Mouse (Mus musculus) layer of hippocampus, adult 2 months (tissue): ENCODE measurements at regions not wholly inside any gene's neighbourhood (a gene's known extent, or its start where the extent isn't known, plus 50 kb on each side); places are given as distances from the start of the nearest gene placed in this dataset.
A peak's percentile ranks its signal among the peaks of the same experiment; 100 is the strongest.

Source experiments
- DNase-seq, 2 experiments: peaks; one replicate each; pipeline ENCODE4 v3.0.0; 2022; ENCODE audit warnings: low spot score in 2 of 2
- H3K27ac ChIP-seq: fragments of 200-600 bp; 2 replicates; pipeline ENCODE4 v1.8.1; 2022
- H3K4me3 ChIP-seq: fragments of 200-600 bp; 2 replicates; pipeline ENCODE4 v1.8.1; 2022; ENCODE audit warnings: mild to moderate bottlenecking
- CTCF ChIP-seq: fragments of 200-600 bp; conservative IDR thresholded peaks from 2 replicates; pipeline ENCODE4 v1.8.1; 2022; ENCODE audit warnings: antibody characterized with exemption, mild to moderate bottlenecking, moderate library complexity

DNA sequence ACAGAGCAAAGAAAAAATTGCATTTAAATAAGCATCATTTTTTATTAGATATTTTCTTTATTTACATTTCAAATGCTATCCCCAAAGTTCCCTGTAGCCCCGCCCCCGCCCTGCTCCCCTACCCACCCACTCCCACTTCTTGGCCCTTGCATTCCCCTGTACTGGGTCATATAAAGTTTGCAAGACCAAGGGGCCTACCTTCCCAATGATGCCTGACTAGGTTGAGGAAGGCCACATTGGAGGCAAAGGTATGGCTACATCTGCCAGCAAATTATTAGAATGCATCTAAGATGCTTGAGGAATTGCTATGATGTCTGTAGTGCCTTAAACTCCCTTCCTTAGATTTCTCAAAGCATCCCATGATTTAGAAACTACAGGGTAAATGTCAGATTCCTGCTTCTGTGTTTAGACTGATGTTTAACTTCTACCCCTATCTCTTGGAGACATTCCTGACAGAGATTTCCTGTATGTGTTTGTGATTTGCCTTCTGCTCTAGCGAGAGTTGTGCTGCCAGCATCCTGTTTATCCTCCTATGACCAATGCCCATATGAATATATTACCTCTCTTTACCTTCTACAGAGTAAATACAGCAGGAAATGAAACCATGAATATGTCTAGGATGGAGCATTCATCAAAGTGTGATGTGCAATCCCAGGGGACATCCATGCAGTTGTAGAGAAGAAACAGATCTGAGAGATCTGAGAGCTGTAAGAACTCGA, 956.2 kb downstream of the Diaph3 start:
- no peak overlapping the region for H3K4me3 ChIP-seq
- no peak overlapping the region for H3K27ac ChIP-seq
- no peak for DNase-seq
- TF ChIP-seq CTCF: no peak

DNA sequence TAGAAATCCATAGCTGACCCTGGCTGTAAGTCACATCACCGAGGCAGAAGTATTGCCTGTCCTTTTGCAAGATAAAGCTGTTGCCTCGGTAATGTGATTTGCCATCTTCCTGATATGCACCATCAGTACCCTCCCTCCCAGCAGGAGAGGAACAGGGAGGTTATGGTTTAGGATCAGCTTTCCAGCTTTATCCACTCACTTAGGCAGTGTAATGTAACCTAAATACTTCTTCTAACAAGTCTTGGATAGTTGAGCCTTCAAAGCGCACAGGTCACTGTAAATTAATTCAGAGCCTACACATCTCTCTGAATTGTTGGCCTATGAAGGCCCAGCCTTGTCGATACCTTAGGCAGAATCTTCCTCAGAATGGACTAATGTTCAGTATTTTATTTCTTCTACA, 962.5 kb downstream of the Diaph3 start:
- no peak overlapping the region for H3K4me3 ChIP-seq
- DNase-seq: no peak
- no peak overlapping the region for H3K27ac ChIP-seq
- no peak for TF ChIP-seq CTCF

DNA sequence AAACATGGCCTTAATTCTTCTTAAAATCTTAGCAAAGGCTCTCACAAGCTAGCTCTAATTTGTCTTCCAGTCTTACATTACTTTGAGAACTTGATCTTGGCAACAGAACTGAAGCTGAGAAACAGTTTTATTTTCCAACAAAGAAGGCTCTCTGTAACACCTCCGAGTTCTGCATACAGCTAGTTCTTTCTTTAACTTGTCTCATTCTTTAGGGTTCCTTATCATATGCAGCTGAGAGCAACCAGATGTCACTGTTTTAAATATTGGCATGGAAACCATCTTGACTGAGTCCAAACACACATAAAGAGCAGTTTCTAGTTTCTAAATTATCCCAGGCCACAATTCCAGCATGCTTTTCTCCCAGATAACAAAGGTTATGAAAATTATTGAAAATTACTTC, 969.9 kb downstream of the Diaph3 start:
- no peak overlapping the region for H3K27ac ChIP-seq
- no peak for DNase-seq
- no peak overlapping the region for H3K4me3 ChIP-seq
- TF ChIP-seq CTCF: no peak

DNA sequence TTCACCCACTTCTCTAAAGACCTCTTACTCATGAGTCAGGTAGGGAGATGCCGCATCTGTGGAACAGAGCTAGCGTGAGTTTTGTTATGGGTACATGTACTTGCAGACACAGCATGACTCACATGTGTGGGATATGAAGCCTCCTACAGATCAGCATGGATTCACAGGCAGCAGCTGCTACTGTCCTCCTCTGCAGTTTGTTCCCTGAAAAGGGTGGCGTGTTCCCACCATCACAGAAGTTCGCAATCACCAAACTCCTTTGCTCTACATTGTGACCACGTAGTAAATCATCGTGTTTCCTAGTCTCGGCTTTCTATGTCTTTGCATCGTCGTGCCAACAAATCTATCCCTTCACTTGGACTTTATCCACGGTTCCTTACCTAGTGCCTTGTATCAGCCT, 981.9 kb downstream of the Diaph3 start:
- no peak overlapping the region for H3K4me3 ChIP-seq
- DNase-seq: peak; percentile 70 to 89
- peak overlapping the region; percentile 91 for H3K27ac ChIP-seq
- no peak for TF ChIP-seq CTCF

DNA sequence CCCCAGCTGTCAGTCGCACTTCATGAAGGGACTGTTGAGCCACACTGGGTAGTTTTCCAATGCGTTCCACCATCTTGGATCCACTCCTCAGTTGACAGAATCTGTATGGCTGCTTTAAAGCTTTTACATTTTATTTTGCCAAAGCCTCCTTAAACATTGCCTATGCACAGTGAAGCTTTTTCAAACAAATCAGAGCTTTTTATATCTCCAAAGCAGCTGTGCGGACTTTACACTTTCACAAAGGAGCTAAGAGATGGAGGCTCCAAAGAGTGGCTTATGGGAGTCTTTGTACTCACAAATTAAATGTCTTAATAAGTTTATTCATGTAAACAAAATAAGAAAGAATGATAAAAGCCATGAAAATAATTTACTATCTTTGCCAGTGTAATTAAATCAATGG, 986.3 kb downstream of the Diaph3 start:
- TF ChIP-seq CTCF: no peak
- Histone ChIP-seq H3K4me3 (no peak overlapping the region), H3K27ac (no peak overlapping the region)
- DNase-seq: no peak

DNA sequence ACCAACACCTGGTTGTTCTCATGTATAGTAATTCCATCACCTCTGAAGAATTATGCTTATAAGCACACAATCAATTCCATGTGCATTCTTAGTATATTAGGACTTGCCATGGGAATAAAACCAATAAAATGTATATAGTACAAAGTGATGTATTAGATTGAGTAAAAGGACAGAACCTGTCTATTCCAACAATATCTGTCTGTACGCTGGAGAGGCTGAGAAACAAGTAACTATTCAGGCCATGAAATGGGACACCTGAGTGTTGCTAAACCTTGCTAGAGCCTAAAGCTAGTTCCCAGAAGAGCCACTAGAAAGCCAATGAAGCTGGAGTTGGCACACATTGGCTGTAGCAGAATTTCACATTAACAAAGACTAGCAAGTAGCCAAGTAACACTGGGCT, 989.8 kb downstream of the Diaph3 start:
- H3K27ac ChIP-seq: no peak overlapping the region
- H3K4me3 ChIP-seq: no peak overlapping the region
- no peak for TF ChIP-seq CTCF
- no peak for DNase-seq

DNA sequence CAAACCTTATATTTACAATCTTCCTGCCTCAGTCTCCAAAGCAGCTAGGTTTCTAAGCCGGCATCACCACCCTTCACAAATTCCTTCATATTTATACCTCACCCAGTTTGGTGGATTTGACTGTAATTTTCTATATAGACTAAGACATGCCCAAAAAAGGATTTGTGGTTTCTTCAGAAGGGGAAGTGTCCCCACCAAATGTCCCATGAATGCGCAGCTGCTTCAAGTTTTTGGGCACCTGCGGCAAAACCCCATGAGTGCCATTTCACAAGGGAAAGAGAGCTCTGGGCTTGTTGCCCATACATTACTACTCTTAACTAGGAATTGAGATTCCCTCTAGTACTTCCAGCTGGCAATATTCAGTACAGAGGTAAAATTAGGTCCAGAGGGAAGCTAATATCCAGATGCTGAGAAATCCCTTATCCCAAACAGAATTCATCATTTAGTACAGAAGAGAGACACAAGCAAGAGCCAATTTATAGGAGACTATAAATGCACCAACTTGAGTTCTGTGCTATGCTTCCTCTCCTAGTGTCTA, 990.6 kb downstream of the Diaph3 start:
- H3K27ac ChIP-seq: no peak overlapping the region
- DNase-seq: no peak

DNA sequence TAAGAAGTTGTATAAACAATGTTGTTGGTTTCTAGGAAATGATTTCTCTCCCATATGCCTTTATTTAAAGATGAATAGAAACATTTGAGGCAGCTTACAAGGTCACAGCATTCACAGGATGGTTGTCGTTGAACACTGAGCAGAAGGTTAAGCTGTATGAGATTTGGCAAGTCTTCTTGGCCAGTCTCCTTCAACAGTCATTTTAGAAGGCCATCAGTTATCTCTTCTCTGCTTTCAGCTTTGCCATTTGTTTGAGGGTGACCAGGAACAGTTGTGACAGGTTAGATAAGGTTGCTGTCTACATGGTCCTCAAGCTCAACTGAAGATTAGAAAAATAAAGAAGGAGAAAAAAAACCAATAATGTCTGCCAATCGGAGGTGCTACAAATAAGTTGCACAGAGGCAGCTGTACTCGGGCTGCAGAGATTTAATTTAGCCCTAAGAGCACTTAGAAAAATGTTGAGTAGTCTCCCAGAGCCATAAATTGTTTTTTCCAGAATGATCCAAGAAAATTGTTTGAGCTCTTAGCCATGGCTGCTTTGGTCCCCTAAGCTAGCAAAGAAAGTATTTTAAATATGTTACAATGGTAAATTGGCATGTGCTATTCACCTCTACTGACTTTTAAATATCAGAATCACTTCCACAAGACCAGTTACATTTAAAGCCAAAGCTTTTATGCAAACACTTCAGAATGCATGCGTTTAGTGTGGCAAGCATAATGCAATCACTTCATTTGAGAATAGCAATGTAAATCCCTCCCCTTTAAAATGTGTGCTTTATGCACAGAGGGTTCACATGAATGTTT, 1025.6 kb downstream of the Diaph3 start:
- no peak overlapping the region for H3K4me3 ChIP-seq
- no peak overlapping the region for H3K27ac ChIP-seq
- TF ChIP-seq CTCF: no peak
- no peak for DNase-seq

More for the DNA sequence above, 990.6 kb downstream of the Diaph3 start:
- no peak overlapping the region for H3K4me3 ChIP-seq
- no peak for TF ChIP-seq CTCF

DNA sequence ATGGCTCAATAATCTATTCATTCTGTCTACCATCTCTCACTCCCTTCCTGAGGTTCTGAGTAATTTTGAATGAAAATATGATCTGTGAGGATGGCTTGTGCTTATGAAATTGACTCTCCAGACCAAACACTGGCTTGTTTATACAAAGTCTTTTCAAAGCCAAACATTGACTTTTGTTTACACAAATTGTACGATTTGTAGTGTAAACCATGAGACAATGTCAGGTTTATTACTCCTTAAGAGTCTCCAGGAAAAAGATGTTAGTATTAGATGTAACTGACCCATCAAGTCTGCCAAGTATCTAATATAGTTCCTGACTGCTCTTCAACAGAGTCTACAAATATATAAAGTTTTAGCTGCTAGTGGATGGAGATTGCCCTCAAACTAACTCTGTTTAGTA, 1039.5 kb downstream of the Diaph3 start:
- TF ChIP-seq CTCF: no peak
- DNase-seq: no peak
- no peak overlapping the region for H3K4me3 ChIP-seq
- H3K27ac ChIP-seq: no peak overlapping the region

DNA sequence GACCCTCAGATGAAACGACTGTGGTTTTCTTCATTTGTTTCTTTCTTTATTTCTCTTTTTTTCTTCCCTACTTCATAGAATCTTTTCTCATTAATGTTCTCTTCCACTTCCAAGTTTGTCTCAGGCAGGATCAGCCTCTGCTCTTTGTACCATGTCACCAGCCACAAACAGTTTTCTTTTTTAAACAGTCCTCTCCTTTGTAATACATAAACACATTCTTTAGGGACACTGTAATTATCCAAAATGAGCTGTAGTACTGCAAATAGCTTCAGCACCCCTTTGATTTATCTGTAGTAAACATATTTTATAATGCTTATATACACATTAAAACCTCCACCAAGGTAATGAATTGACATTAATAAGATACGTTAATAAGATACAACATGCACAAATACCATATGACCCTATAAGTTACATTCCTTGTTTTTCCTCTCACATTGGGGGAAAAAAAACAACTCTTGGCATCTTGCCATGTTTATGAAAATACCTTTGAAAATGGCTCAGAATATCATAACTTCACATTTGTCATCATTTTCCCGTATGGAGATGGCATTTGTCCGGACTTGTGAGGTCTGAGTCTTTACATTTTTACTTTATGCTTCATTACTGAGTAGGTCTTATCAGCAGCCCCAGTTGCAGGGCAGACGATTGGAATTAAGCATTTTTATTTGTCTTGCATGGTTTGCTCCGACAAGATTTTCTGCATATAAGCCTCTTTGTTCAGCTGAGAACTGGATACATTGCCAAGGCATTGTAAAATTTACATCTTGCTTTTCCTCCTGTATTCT, 1070.5 kb downstream of the Diaph3 start:
- Histone ChIP-seq H3K4me3 (no peak overlapping the region), H3K27ac (no peak overlapping the region)
- no peak for TF ChIP-seq CTCF
- no peak for DNase-seq

DNA sequence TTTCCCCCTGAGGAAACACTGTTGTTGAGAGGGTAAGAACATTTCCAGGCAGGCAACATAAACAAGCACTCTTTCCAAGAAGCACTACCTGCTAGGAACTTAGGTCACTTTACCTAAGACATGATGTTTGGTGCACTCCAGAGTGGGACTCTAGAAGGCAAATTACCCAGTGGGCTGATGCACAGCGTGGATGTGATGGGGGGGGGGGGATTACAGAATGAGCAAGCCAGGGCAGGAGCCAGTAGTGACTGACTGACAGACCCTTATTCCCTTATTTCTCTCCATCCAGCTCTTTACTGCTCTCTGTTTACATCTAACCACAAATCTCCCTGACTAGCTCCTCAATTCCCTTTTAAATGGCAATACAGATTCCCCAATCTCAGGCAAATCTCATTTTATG, 1071.7 kb downstream of the Diaph3 start:
- no peak overlapping the region for H3K27ac ChIP-seq
- TF ChIP-seq CTCF: no peak
- DNase-seq: no peak
- no peak overlapping the region for H3K4me3 ChIP-seq

DNA sequence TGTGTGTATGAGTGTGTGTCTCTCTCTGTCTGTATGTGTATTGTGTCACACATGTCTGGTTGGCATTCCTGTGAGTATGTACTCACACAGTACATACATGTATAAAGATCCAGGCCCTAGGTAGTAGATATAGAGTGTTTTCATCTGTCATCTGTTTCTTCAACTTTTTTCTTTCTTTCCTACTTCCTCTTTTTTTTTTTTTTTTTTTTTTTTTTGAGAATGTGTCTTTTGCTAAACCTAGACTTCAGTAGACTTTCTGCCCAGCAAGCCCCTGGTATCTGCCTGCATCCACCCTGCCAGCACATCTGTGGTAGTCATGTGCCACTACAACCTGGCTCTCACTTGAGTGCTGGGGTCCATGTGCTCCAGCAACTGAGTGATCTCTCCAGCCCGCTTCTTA, 1073.3 kb downstream of the Diaph3 start:
- no peak overlapping the region for H3K27ac ChIP-seq
- DNase-seq: no peak
- no peak overlapping the region for H3K4me3 ChIP-seq
- TF ChIP-seq CTCF: no peak

DNA sequence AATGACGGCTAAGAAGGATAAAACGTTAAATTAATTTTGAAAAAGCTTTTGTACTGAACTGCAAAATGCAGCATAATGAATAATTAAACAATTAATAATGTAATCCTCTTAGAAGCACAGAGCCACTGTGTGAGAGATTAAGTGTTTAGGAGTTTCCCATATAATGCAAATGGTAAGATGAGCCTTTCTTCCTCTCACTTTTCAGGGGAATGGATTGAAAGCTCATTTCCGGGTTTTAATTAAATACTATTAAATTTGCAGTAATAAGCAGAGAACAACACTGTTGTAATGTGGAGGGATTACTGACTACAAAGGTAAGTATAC, 1077.5 kb downstream of the Diaph3 start:
- no peak for DNase-seq
- H3K4me3 ChIP-seq: peak overlapping the region; percentile 8; the same call in 1 of the 2 replicates
- H3K27ac ChIP-seq: peak overlapping the region; percentile 70; the same call in 1 of the 2 replicates
- TF ChIP-seq CTCF: no peak
